Mouse (Mus musculus) midbrain, embryonic 16.5 days (tissue): ENCODE measurements around the gene Fam24a. TPM values are rescaled to one million over a fixed set of nuclear protein-coding genes. Genes with fewer than 3 reads are reported as not detected.

Source experiments
- ATAC-seq: fragments of 200-750 bp; cut with Nextera tagmentation; 2 replicates; pipeline ENCODE4 v1.8.0; 2017; ENCODE audit warnings: moderate TSS enrichment
- H3K27ac ChIP-seq: fragments of 300-500 bp; sonication (generic); 2 replicates; pipeline ENCODE4 v1.5.1; 2014; ENCODE audit warnings: mild to moderate bottlenecking, low read length, mixed read lengths
- H3K27me3 ChIP-seq: fragments of 300-500 bp; sonication (generic); 2 replicates; pipeline ENCODE4 v1.6.1; 2014; ENCODE audit warnings: low read depth, low read length, mixed read lengths; ENCODE audit not compliant: control insufficient read depth, insufficient read depth
- H3K36me3 ChIP-seq: fragments of 300-500 bp; sonication (generic); 2 replicates; pipeline ENCODE4 v1.6.1; 2014; ENCODE audit warnings: mild to moderate bottlenecking, low read length, moderate library complexity, mixed read lengths; ENCODE audit not compliant: control insufficient read depth, insufficient read depth
- H3K4me1 ChIP-seq: fragments of 300-500 bp; sonication (generic); 2 replicates; pipeline ENCODE4 v1.6.1; 2014; ENCODE audit warnings: mild to moderate bottlenecking, low read length, mixed read lengths; ENCODE audit not compliant: control insufficient read depth, insufficient read depth
- H3K4me2 ChIP-seq: fragments of 300-500 bp; sonication (generic); 2 replicates; pipeline ENCODE4 v1.6.1; 2014; ENCODE audit warnings: mild to moderate bottlenecking, low read length, mixed read lengths
- H3K4me3 ChIP-seq: fragments of 300-500 bp; sonication (generic); 2 replicates; pipeline ENCODE4 v1.5.1; 2014; ENCODE audit warnings: low read depth, mild to moderate bottlenecking, low read length, moderate library complexity, mixed read lengths
- H3K9ac ChIP-seq: fragments of 300-500 bp; sonication (generic); 2 replicates; pipeline ENCODE4 v1.6.1; 2014; ENCODE audit warnings: low read depth, low read length, mixed read lengths
- H3K9me3 ChIP-seq: fragments of 300-500 bp; sonication (generic); replicated peaks from 2 replicates; pipeline ENCODE4 v1.6.1; 2014; ENCODE audit warnings: mild to moderate bottlenecking, low read length, mixed read lengths; ENCODE audit not compliant: control insufficient read depth, poor library complexity, severe bottlenecking
- WGBS: fragments of 180-500 bp; shearing (Covaris S2); extraction: QIAGEN DNeasy Blood & Tissue Kit; methylation state at CpG from one replicate; pipeline ENCODE4 v1.1.7; 2014; 5-methylcytosine and 5-hydroxymethylcytosine counted together
- polyA plus RNA-seq: library from polyadenylated mRNA; unstranded; fragments of >200 nt; fragmentation: Nextera tagmentation; extraction: Ambion mirVana; gene quantifications from 2 replicates; pipeline ENCODE4 v1.2.1, GENCODE M21; 2015

Fam24a gene
- polyA plus RNA-seq, 1 experiment from 2014 or later: not detected

DNA sequence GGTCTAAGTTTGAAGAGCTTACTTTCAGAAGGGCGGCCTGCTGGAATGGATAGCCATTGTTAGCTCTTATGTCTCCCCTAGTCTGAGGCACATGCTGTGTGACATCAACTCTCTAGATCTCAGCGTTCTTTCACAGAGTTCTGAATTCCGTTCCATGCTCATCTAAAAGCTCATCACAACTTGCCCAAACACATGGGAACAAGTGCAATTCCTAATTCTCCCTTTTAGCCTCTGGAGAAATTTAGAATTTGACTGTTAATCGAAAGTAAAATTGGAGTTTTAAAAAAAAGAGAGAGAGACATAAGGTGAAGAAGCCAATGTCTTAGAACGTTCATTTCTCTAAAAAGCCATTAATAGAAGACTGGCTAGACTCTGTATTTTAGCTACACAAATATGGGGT lies 4.2 kb upstream of the Fam24a start, which contains the start of gene Fam24b:
Gene Fam24b, minus strand, starts transcription at position 101 of the 400 bp plus-strand sequence.
- ATAC-seq: no peak
- WGBS: 92% methylated on average over 5 of the region's 5 CpGs
- Histone ChIP-seq H3K9ac (no peak within 1 kb of the TSS), H3K4me2 (no peak within 1 kb of the TSS), H3K36me3 (no peaks in the 10 kb centered on the region), H3K27me3 (no peaks in the 10 kb centered on the region), H3K9me3 (no peaks in the 10 kb centered on the region), H3K27ac (no peak within 1 kb of the TSS), H3K4me1 (no peaks in the 10 kb centered on the region), H3K4me3 (no peak within 1 kb of the TSS)

DNA sequence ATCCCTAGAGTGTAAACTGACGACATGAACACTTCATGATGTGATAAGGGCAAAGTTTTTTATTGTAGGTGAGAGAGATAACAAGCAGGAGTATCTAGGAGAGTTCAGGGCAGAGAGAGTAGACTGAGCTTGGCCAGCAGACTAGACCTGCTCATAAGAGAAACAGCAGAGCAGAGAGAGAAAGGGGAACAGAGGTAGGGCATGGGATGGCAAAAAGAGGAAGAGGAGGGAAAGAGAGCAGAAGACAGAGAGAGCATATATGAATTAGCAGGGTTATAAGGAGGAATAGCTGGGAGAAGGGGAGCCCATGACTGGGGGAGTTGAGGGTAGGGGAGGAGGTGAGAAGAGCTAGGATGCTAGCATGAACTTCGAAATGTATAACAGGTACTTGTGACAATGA lies 2.0 kb upstream of the Fam24a start:
- Histone ChIP-seq H3K9ac (no peak overlapping the region), H3K9me3 (no peaks in the 10 kb centered on the region), H3K4me3 (no peak overlapping the region), H3K27me3 (no peaks in the 10 kb centered on the region), H3K27ac (no peak overlapping the region), H3K4me1 (no peaks in the 10 kb centered on the region), H3K36me3 (no peaks in the 10 kb centered on the region), H3K4me2 (no peak overlapping the region)
- ATAC-seq: no peak
- 79% methylated on average over 2 of the region's 2 CpGs for WGBS

DNA sequence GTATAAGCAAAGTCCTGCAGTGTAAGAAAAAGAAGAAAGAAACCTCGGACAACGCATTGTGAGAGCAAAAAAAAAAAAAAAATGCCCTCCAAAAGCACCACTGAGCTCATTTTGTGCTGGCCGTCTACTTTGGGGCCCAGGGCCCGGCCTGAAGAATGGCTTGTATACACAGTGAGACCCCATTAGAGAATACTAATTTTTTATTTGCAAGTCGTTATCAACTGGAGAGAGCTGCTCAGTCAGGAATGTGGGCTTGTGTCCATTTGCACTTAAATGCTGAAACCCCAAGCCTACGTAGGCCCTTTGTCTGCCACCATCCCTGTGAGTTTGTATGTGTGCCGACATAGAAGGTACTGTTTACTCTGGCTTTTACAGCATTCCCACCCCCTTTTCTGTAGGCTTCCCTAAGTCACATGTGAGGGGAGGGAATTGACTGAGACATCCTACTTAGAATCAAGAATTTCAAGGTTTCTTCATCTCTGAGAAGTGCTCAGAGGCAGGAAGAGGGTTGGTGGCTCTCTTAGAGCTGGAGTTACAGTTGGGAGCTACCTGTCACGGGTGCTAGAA lies 3.9 kb downstream of the Fam24a start:
- Histone ChIP-seq H3K4me1 (no peaks in the 10 kb centered on the region), H3K9me3 (no peaks in the 10 kb centered on the region), H3K27me3 (no peaks in the 10 kb centered on the region), H3K9ac (no peak overlapping the region), H3K4me3 (no peak overlapping the region), H3K4me2 (no peak overlapping the region), H3K27ac (no peak overlapping the region), H3K36me3 (peaks cover 5% of the 10 kb centered on the region)
- ATAC-seq: no peak
- 32% methylated on average over 8 of the region's 8 CpGs for WGBS

DNA sequence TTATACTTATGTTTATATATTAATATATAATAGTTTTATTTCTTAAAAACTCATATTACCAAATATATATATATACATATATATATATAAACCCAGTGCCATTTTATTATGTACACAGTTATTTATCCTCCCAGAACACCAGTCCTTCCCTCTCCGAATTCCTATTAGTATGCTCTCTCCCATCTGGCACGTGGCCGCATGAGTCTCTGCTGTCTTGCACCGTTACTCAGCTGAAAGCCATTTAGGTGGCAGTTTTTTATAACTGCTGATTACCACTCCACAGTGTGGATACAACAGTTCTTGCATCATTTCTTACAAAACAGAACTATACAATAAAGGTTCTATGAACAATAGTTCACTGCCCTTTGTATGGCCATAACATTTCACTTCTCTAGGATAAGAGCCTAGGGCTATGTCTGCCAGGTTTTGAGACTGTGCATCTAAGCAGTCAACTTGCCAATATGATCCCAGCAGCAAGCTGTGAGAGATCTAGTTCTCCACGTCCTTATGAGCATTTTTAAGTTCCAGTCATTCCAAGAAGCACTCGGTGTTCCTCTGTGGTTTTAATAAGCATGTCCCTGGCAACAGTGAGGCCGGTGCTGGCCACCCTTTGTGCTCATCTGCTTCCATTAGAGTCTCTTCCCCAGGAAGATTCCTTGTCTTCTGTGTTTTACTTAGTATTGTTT lies 12.3 kb downstream of the Fam24a start:
- no peak overlapping the region for H3K27ac ChIP-seq
- no peaks in the 10 kb centered on the region for H3K4me1 ChIP-seq
- no peak for ATAC-seq
- H3K4me3 ChIP-seq: no peak overlapping the region
- H3K27me3 ChIP-seq: no peaks in the 10 kb centered on the region
- no peak overlapping the region for H3K4me2 ChIP-seq
- no peak overlapping the region for H3K9ac ChIP-seq
- H3K9me3 ChIP-seq: no peaks in the 10 kb centered on the region
- WGBS: 74% methylated on average over 7 of the region's 7 CpGs
- peaks cover 21% of the 10 kb centered on the region for H3K36me3 ChIP-seq

DNA sequence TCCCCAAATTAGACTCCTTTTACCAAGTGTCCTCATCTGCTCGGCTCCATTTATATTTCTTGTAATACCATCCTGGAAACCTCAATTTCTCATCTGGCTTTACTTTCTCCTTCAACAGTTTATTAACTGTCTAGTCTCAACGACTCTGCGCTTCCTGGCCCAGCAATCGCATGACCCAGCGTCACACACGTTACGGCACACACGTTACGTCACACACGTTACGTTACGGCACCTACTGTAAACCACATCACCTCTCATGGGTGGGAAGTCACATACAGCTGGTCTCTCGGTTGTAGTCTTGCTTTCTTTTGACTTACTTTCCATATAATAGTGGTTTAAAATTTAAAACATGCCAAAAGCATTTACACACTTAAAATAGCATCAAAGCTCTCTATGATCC lies 22.4 kb downstream of the Fam24a start:
- no peak overlapping the region for H3K9ac ChIP-seq
- WGBS: 98% methylated on average over 13 of the region's 13 CpGs
- H3K27ac ChIP-seq: no peak overlapping the region
- H3K4me1 ChIP-seq: peaks cover 3% of the 10 kb centered on the region
- peaks cover 21% of the 10 kb centered on the region for H3K36me3 ChIP-seq
- no peak overlapping the region for H3K4me3 ChIP-seq
- no peak overlapping the region for H3K4me2 ChIP-seq
- ATAC-seq: no peak
- H3K9me3 ChIP-seq: no peaks in the 10 kb centered on the region
- H3K27me3 ChIP-seq: no peaks in the 10 kb centered on the region

DNA sequence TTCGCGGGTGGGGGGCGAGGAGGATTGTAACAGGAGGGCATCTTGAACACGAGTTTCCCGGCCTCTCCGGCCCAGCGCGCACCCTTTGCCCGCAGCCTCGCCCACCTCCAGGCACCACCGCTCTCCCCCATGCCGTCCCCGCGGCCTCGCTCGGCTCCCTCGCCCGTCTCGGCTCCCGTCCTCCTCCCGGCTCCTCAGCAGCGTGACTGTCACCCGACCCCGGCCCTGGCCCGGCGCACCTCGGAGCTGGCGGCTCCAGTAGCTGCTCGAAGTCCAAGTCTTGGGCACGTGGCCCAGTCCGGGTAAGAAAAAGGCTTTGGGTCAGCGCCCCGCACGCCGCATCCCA lies 28.6 kb downstream of the Fam24a start:
- ATAC-seq: peak; percentile 86
- WGBS: under 1% methylated on average over 34 of the region's 35 CpGs
- peak overlapping the region; percentile 89 for H3K27ac ChIP-seq
- peak overlapping the region; percentile 69 for H3K4me2 ChIP-seq
- peak overlapping the region; percentile 91 for H3K9ac ChIP-seq
- peaks cover 10% of the 10 kb centered on the region; the same call in 1 of the 2 replicates for H3K36me3 ChIP-seq
- H3K27me3 ChIP-seq: no peaks in the 10 kb centered on the region; the same call in 1 of the 2 replicates
- H3K4me1 ChIP-seq: peaks cover 14% of the 10 kb centered on the region
- H3K4me3 ChIP-seq: peak overlapping the region; percentile 93
- H3K9me3 ChIP-seq: no peaks in the 10 kb centered on the region

DNA sequence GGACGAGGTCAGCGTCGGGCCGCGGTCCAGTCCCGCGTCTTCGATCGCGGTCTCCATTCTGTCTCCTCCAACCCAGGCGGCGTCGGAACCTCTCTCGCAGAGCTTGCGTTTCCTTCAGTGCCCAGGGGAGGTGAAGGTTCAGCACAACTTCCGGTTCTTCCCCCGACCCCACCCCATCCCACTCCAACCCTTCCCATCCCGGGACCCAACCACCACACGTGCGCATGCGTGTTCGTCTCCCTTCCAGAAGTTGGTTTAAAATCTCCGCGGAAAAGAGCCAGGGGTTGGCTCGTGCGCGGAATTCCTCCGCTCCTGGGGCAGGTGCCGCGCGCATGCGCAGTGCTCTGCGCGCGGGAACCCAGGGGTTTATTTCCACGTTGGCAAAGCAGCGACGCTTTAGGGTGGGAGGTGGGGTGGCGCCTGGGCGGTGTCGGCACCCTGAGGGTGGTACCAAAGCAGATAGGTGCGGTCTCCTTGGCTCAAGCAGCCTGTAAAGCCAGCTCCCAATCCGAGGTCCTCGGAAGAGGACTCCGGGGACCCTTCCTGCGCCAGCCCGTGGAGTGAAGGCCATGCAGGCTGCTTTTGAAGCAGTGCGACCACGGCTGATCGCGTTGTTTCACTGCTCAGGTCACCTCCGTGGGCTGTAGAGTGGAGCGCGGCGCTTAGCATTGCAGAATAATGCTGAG lies 29.1 kb downstream of the Fam24a start, which contains the start of gene 2310057M21Rik:
Gene 2310057M21Rik, minus strand, starts transcription at position 145 of the 686 bp plus-strand sequence.
- H3K9ac ChIP-seq: peak within 1 kb of the TSS; percentile 91
- ATAC-seq: peak; percentile 98
- peak within 1 kb of the TSS; percentile 89 for H3K27ac ChIP-seq
- H3K4me2 ChIP-seq: peak within 1 kb of the TSS; percentile 96
- WGBS: under 1% methylated on average over 55 of the region's 55 CpGs
- no peaks in the 10 kb centered on the region for H3K9me3 ChIP-seq
- H3K27me3 ChIP-seq: no peaks in the 10 kb centered on the region; the same call in 1 of the 2 replicates
- peaks cover 14% of the 10 kb centered on the region for H3K4me1 ChIP-seq
- peaks cover 8% of the 10 kb centered on the region; the same call in 1 of the 2 replicates for H3K36me3 ChIP-seq
- H3K4me3 ChIP-seq: peak within 1 kb of the TSS; percentile 93

DNA sequence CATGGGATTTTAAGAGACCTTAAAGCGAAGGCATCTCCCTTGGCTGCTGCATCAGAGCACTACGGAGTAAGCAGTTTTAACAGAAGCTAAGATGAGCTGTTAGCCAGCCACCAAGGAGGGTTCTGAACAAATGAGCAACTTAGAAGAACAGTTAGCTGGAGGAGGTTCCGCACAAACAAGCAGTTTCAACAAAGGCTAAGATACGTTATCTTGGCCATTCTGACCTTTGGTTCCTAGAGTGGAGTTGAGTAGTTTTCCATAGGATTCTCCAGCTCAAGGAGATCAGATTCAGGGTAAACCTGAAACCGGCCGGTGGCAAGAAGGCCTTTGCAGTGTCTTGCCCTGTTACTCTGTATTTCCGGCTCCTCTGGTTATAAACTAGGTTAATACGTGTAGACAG lies 30.5 kb downstream of the Fam24a start:
- no peak overlapping the region for H3K27ac ChIP-seq
- peaks cover 14% of the 10 kb centered on the region for H3K4me1 ChIP-seq
- H3K9me3 ChIP-seq: no peaks in the 10 kb centered on the region
- no peaks in the 10 kb centered on the region; the same call in 1 of the 2 replicates for H3K36me3 ChIP-seq
- WGBS: 94% methylated on average over 8 of the region's 8 CpGs
- H3K4me3 ChIP-seq: no peak overlapping the region
- no peak overlapping the region for H3K9ac ChIP-seq
- no peak for ATAC-seq
- H3K4me2 ChIP-seq: no peak overlapping the region
- no peaks in the 10 kb centered on the region; the same call in 1 of the 2 replicates for H3K27me3 ChIP-seq
